Mouse (Mus musculus) gastrocnemius, adult 2 months (tissue): ENCODE measurements around the gene Cmtm8. TPM values are rescaled to one million over a fixed set of nuclear protein-coding genes. Genes with fewer than 3 reads are reported as not detected.

Source experiments
- DNase-seq: peaks from one replicate; pipeline ENCODE4 v3.0.0; 2022
- H3K27ac ChIP-seq: fragments of 200-600 bp; 2 replicates; pipeline ENCODE4 v1.8.1; 2022; ENCODE audit warnings: mild to moderate bottlenecking
- H3K4me3 ChIP-seq: fragments of 200-600 bp; 2 replicates; pipeline ENCODE4 v1.8.1; 2022; ENCODE audit warnings: mild to moderate bottlenecking, moderate library complexity
- CTCF ChIP-seq: fragments of 200-600 bp; IDR thresholded peaks from 2 replicates; pipeline ENCODE4 v1.8.1; 2022; ENCODE audit warnings: antibody characterized with exemption, mild to moderate bottlenecking, moderate library complexity
- intact Hi-C: fragments of 180-260 bp; cut with DNase I; formaldehyde crosslinking; loops from one replicate; pipeline ENCODE4 v1.15.1; 2025
- total RNA-seq, 2 experiments: library from RNA; stranded (reverse); gene quantifications; 2 replicates each; pipeline ENCODE4 v1.2.3; 2021

The Cmtm8 gene
- total RNA-seq, 2 experiments from 2014 or later, result 2.0 to 2.1 TPM

DNA sequence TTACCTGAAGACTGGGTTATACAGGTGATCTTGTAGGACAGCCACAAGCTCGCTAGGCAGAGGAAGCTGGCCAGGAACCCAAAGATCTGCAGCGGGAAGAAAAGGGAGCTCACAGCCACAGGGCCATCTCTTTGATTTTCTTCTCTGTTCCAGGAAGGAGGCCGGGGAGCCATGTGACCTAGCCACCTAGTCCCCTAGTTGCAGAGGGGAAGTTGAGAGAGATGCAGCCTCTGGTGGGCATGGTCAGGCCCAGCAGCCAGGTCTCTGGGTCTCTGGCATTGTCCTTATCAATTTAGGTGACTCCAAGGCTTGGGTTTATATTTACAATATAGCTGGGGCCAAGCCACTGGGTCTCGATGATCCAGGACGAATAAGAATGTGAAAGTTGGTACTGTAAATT lies 85.2 kb downstream of the Cmtm8 start:
- H3K27ac ChIP-seq, result no peak overlapping the region
- TF ChIP-seq CTCF, result no peak
- intact Hi-C loops, result no loop called here
- DNase-seq, result no peak
- no peak overlapping the region for H3K4me3 ChIP-seq

DNA sequence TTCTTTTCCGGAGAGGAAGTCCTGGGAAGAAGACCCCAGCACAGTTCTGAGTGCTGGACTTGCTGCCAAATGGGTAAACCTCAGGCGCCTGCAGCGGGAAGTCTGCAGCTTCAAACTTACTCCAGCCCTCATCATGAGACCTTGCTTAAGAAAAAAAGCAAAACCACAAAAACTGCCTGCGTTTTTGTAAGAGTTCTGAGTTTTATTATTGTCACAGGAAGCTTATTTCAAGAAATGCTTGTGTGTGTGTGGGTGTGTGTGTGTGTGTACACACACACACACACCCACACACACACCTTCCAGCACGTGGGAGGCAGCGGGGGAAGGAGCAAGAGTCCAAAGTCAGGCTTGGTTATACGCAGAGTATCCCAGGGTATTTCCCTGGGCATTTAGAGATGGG lies 85.7 kb downstream of the Cmtm8 start:
- H3K4me3 ChIP-seq, result no peak overlapping the region
- DNase-seq, result no peak
- H3K27ac ChIP-seq, result no peak overlapping the region
- TF ChIP-seq CTCF, result no peak
- intact Hi-C loops, result no loop called here

DNA sequence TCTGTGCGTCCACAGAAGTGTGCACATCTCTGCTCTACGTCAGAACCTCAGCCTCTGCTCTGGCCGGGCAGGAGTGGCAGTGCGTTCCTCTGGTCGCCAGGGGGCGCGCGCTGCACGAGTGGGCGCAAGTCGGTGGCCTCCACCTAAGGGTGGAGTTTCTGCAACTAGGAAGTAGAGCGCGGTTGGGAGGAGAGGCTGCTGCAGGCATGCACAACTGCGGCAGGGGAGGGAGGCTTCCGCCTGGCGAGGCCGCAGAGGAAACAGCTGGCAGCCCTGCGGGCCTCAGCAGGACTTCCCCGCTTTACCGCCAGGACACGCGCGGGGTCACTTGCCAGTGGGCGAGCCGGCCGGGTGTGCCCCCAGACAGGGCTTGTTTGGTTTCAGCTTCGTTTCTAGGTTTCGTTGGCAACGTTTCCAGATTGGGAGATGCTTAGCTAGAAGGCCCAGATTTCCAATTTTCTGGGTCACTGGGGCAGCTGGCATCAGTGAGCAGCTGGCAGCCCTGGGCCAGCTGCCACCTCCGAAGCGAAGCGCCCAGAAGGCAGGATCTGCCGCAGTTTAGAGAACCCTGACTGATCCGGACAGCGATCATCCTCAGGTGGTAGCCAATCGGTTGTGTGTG lies 91.0 kb downstream of the Cmtm8 start:
- intact Hi-C loops, result loop anchor here (5.0 kb wide), 2 partner anchors 44 to 64 kb away; no protein-coding TSS in a partner anchor
- Histone ChIP-seq H3K4me3 (peak overlapping the region; percentile 86), H3K27ac (peak overlapping the region; percentile 84)
- DNase-seq, result peak; percentile 94
- TF ChIP-seq CTCF, result no peak; the same call in none of the 2 replicates

DNA sequence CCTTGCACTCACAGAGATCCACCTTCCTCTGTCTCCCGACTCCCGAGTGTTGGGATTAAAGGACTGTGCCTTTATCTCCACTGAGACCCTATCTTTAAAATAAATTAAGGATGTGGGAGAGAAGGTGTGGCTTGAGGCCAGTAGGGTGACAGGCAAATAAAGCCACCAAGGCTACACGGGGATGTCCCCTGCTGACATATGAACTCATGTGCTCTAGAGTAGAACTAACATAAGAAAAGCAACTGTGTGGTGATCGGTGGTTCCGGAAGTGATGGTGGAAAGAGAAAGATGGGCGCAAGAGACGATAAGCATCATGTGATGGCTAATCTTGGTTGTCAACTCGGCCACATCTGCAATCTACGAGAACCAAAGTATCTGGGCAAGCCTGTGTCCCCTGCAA lies 91.6 kb downstream of the Cmtm8 start:
- no peak for TF ChIP-seq CTCF
- peak overlapping the region; percentile 86 for H3K4me3 ChIP-seq
- intact Hi-C loops, result loop anchor here (5.0 kb wide), 2 partner anchors 45 to 65 kb away; no protein-coding TSS in a partner anchor
- H3K27ac ChIP-seq, result peak overlapping the region; percentile 84
- no peak for DNase-seq

DNA sequence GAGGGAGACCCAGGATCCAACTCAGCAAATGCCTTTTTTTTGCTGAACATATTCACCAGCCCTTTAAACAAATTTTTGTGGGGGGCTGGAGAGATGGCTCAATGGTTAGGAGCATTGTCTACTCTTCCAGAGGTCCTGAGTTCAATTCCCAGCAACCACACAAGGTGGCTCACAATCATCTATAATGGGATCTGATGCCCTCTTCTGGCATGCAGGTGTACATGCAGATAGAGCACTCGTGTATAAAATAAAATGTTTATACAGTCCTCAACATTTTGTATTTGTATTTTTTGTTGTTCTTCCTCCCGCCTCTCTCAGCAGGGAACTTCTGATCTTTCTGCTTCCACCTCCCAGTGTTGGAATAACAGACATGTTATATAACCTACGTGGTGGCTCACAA lies 92.4 kb downstream of the Cmtm8 start:
- H3K4me3 ChIP-seq, result no peak overlapping the region
- DNase-seq, result no peak
- TF ChIP-seq CTCF, result peak; percentile 36
- intact Hi-C loops, result loop anchor here (5.0 kb wide), 2 partner anchors 46 to 66 kb away; no protein-coding TSS in a partner anchor
- H3K27ac ChIP-seq, result no peak overlapping the region

DNA sequence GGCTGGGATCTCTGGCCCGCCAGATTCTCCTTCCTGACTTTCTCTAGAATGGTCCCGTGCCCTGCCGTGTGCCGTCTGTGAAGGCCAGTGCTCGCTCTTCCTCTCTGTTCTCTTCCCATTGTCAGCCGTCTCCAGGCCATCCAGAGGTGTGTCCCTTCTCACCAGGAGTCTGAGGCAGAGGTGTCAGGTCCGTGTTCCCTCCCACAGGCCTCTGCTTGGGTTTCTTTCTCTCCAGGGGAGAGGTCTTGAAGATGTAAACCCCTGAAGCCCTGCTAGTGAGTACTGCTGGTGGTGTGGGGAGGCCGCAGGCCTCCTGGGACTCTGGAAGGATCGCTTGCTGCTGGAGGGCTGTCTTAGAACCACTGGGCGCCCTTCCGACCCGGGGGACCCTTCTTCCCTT lies 96.5 kb downstream of the Cmtm8 start:
- intact Hi-C loops, result no loop called here
- Histone ChIP-seq H3K27ac (no peak overlapping the region), H3K4me3 (no peak overlapping the region)
- no peak for TF ChIP-seq CTCF
- DNase-seq, result no peak

DNA sequence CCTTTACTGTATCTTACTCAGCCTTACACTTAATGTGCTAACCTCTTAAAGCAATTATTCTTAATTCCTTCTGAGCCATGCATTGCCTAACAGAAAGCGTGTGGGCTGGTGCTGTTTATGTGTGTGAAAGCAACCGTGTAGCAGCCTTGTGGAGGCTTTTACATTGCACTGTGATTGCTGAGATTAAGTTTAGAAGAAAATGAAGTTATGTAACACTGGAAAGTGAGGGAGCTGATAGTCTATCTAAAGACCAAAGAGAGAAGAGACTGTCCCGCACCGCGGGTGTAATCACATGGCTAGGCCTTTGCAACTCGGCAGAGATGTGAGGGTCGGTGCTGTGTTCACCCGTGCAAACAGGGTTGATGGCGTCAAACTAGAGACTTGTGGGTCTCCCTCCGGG lies 96.9 kb downstream of the Cmtm8 start:
- intact Hi-C loops, result no loop called here

DNA sequence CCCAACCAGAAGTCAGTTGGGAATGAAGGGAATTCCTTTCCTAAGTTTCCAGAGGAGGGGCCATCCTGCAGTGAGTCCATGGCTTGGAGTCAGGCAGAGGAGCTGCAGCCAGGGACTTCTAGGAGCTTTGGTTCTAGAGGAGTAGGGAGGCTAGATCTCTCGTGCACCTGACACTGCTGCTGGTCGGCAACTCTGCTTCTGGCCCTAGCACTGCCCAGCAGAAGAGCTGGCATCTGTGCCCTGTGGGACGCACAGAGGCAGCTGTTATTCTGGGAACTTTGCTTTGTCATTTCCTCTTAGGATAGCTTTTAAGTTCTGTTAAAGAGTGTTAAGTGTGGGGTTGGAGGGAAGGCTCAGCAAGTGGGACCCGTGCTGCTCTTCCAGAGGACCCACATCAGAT lies 98.3 kb downstream of the Cmtm8 start:
- H3K4me3 ChIP-seq, result no peak overlapping the region

More for the DNA sequence above, 96.9 kb downstream of the Cmtm8 start:
- no peak for DNase-seq
- Histone ChIP-seq H3K27ac (no peak overlapping the region), H3K4me3 (no peak overlapping the region)
- no peak for TF ChIP-seq CTCF

DNA sequence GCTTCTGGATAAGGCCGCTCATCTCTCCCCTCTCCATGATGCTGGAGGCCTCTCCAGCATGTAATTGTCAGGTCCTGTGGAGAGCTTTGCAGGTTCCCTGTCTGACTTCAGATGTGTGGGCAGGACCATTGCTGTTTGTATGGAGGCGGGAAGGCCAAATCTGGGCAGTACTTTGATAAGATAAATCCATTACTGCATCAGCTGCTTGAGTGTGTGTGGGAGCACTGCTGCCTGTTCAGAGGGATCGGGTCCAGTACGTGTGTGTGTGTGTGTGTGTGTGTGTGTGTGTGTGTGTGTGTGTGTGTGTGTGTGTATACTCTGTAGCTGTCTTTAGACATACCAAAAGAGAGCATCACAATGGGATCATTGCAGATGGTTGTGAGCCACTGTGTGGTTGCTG lies 98.8 kb downstream of the Cmtm8 start:
- TF ChIP-seq CTCF, result no peak
- intact Hi-C loops, result no loop called here
- no peak overlapping the region for H3K4me3 ChIP-seq
- H3K27ac ChIP-seq, result no peak overlapping the region
- no peak for DNase-seq

More for the DNA sequence above, 98.3 kb downstream of the Cmtm8 start:
- no peak overlapping the region for H3K27ac ChIP-seq
- no peak for TF ChIP-seq CTCF
- intact Hi-C loops, result no loop called here
- DNase-seq, result peak; percentile 27

DNA sequence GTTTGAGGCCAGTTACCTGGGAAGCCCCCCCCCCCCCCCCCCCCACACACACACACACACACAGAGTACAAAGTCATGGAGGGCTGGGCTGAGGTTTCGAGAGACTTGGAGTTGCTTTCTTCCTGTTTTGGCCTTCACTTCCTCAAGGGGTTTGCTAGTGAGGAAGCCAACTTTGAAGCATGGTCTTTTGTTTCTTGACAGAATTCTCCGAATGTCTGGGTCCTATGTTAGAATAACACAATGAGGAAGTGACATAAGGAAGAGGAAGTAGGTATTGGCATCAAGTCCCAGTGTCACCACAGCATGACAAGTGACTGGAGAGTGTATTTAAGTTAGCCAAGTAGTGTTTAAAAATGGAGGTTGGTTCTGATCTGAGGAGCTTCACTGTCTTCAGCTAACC lies 101.2 kb downstream of the Cmtm8 start:
- intact Hi-C loops, result no loop called here
- DNase-seq, result no peak
- no peak overlapping the region for H3K27ac ChIP-seq
- no peak overlapping the region for H3K4me3 ChIP-seq
- no peak for TF ChIP-seq CTCF

DNA sequence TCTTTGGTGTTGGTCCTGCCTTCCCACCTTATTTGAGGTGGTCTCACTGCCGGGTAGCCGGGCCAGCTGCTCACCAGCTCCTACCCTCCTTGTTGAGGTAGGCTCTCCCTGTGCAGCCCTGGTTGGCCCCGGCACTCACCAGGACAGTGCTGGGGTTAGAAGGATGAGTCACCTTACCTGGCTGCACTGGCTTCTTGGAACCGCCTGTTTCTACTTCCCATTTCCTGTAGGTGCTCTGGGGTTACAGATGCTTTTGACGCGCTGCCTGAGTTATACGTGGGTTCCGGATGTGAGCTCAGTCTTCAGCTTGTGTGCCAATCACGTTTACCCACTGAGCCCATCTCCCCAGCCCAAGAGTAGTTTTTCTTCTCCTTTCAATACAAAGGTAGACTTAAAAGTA lies 103.6 kb downstream of the Cmtm8 start:
- DNase-seq, result no peak

More for the DNA sequence above, 103.6 kb downstream of the Cmtm8 start:
- intact Hi-C loops, result no loop called here
- no peak for TF ChIP-seq CTCF
- H3K4me3 ChIP-seq, result no peak overlapping the region
- H3K27ac ChIP-seq, result no peak overlapping the region; the same call in 1 of the 2 replicates

Other genes starting within 250 kb of the Cmtm8 start
- gene Cnot10, start 204.0 kb downstream of the Cmtm8 start, total RNA-seq, result 10 to 100 TPM; 17.1 TPM
- 10 to 100 TPM; 33.7 to 36.5 TPM for gene Dync1li1, start 155.4 kb downstream of the Cmtm8 start, total RNA-seq
- gene Cmtm6, start 113.0 kb downstream of the Cmtm8 start, total RNA-seq, result 1 to 10 TPM; 7.3 to 7.9 TPM
- gene Cmtm7, start 62.3 kb downstream of the Cmtm8 start, total RNA-seq, result 1 to 10 TPM; 3.9 to 5.5 TPM
- 10 to 100 TPM; 16.4 to 22.3 TPM for gene Gpd1l, start 89.8 kb upstream of the Cmtm8 start, total RNA-seq
- 1 to 10 TPM; 2.0 to 3.7 TPM for gene Osbpl10, start 134.4 kb upstream of the Cmtm8 start, total RNA-seq
- 10 to 100 TPM; 34.1 to 35.4 TPM for gene Rps27rt, start 138.6 kb upstream of the Cmtm8 start, total RNA-seq